Mouse (Mus musculus): ENCODE measurements around the gene Ugt1a1. TPM values are rescaled to one million over a fixed set of nuclear protein-coding genes. Genes with fewer than 3 reads are reported as not detected.

Ugt1a1 gene
- polyA plus RNA-seq, 2 experiments: 2.3 to 5.8 TPM

DNA sequence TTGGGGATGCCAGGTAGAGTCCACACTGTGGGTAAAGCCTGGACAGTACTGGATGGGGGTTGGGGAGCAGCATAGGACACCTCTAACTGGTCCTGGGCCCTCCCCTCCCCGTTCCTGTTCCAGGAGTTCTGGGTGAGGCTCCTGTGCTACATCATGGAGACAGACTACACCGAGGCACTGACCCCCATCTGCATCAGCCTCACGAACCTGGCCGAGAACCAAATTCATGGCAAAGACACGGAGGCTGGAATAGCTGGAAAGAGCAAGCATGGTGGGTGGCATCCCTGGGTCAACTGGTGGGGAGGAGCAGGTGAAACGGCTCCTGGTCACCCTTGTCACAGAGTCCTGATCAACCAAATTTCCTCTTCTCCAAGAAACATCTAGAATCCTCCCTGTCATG, 27.0 kb downstream of the Ugt1a1 start:
- no peak overlapping the region for H3K4me2 ChIP-seq (replicated peaks; ENCODE audit: low read depth, low read length, severe bottlenecking)
- peaks cover 94% of the 10 kb centered on the region for H3K9me3 ChIP-seq (ENCODE audit: control insufficient read depth, low read length)
- DNase-seq (ENCODE audit: low spot score) (no peak), ATAC-seq (ENCODE audit: low FRiP score, low read depth) (no peak)
- H3K4me3 ChIP-seq (replicated peaks; ENCODE audit: low read length): no peak overlapping the region
- H3K4me1 ChIP-seq (ENCODE audit: control insufficient read depth, insufficient read depth, low read length): no peaks in the 10 kb centered on the region
- H3K36me3 ChIP-seq (ENCODE audit: control insufficient read depth, insufficient read depth, low read length): no peaks in the 10 kb centered on the region
- 77% methylated on average over 6 of the region's 6 CpGs for WGBS
- H3K27ac ChIP-seq (replicated peaks; ENCODE audit: low read depth, low read length): no peak overlapping the region
- no peak for TF ChIP-seq POLR2A (IDR thresholded peaks at IDR 0.05; ENCODE audit: borderline replicate concordance, extremely low read depth, insufficient read depth, insufficient read length)
- H3K9ac ChIP-seq (ENCODE audit: low read depth, low read length, severe bottlenecking): no peak overlapping the region
- no peaks in the 10 kb centered on the region for H3K27me3 ChIP-seq (ENCODE audit: control insufficient read depth, insufficient read depth, low read length)

DNA sequence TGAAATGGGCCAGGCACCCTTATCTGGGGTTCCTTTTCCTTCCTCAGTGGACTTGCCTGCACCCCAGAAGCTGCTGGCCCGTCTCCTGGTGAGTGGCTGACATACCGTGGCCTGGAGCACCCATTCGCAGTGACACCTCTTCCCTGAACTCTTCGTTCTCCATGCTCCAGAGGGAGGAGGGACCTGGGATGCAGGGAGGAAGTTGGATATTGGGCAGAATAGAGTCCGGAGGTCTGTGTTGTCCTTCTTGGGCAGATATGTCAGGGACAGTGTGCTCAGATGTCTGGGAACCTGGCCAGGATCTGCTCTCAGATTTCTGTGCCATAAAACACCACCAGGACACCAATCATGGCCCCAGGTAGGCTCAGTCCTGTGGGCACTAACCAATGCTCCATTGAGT, 28.3 kb downstream of the Ugt1a1 start:
- no peak for DNase-seq (ENCODE audit: low spot score)
- no peak for ATAC-seq (ENCODE audit: low FRiP score, low read depth)
- TF ChIP-seq POLR2A (IDR thresholded peaks at IDR 0.05; ENCODE audit: borderline replicate concordance, extremely low read depth, insufficient read depth, insufficient read length): no peak
- Histone ChIP-seq H3K27ac (replicated peaks; ENCODE audit: low read depth, low read length) (no peak overlapping the region), H3K4me3 (replicated peaks; ENCODE audit: low read length) (no peak overlapping the region), H3K36me3 (ENCODE audit: control insufficient read depth, insufficient read depth, low read length) (no peaks in the 10 kb centered on the region), H3K4me2 (replicated peaks; ENCODE audit: low read depth, low read length, severe bottlenecking) (no peak overlapping the region), H3K4me1 (ENCODE audit: control insufficient read depth, insufficient read depth, low read length) (no peaks in the 10 kb centered on the region), H3K27me3 (ENCODE audit: control insufficient read depth, insufficient read depth, low read length) (no peaks in the 10 kb centered on the region), H3K9me3 (ENCODE audit: control insufficient read depth, low read length) (peaks cover 93% of the 10 kb centered on the region), H3K9ac (ENCODE audit: low read depth, low read length, severe bottlenecking) (no peak overlapping the region)
- 70% methylated on average over 5 of the region's 5 CpGs for WGBS

DNA sequence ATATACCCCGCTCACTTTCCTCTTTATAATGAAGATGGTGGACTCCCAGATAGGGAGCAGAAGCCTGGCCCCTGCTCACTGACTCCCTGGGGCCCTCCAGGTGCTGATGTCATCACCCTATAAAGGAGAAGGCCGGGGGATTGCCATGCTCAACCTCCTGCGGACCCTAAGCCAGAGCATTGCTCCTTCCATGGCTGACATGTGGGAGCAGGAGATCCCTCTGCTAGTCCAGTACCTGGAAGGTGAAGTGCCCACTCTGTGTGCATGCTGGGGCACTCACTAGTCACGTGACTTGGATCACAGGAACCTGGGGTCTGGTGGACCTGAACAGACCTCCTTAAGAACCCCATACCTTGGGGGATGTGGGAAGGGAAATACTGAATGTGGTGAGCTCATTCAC, 28.8 kb downstream of the Ugt1a1 start:
- WGBS: 75% methylated on average over 4 of the region's 4 CpGs
- DNase-seq (ENCODE audit: low spot score): no peak
- ATAC-seq (ENCODE audit: low FRiP score, low read depth): no peak

DNA sequence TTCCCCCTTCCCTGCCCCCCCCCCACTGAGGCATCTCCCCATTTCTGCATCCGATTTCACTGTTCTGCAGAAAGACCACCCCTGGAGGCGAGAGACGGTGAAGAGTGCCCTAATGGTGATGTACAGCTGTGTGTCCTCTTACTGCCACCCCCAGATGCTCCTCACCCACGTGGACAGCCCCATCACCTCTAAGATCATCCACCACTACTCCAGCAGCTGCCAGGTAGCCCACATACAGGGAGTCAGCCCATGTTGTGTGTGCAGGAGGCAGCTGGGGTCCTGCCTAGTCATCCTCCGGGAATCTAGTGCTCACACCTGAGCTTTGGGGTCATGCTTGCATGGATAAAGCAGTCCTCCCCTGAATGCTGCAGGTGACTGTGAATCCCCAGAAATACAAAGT, 32.1 kb downstream of the Ugt1a1 start:
- Histone ChIP-seq H3K9ac (ENCODE audit: low read depth, low read length, severe bottlenecking) (no peak overlapping the region), H3K36me3 (ENCODE audit: control insufficient read depth, insufficient read depth, low read length) (no peaks in the 10 kb centered on the region), H3K9me3 (ENCODE audit: control insufficient read depth, low read length) (peaks cover 94% of the 10 kb centered on the region), H3K4me1 (ENCODE audit: control insufficient read depth, insufficient read depth, low read length) (no peaks in the 10 kb centered on the region), H3K4me3 (replicated peaks; ENCODE audit: low read length) (no peak overlapping the region), H3K27me3 (ENCODE audit: control insufficient read depth, insufficient read depth, low read length) (no peaks in the 10 kb centered on the region), H3K27ac (replicated peaks; ENCODE audit: low read depth, low read length) (no peak overlapping the region), H3K4me2 (replicated peaks; ENCODE audit: low read depth, low read length, severe bottlenecking) (no peak overlapping the region)
- ATAC-seq (ENCODE audit: low FRiP score, low read depth) (no peak), DNase-seq (ENCODE audit: low spot score) (no peak)
- TF ChIP-seq POLR2A (IDR thresholded peaks at IDR 0.05; ENCODE audit: borderline replicate concordance, extremely low read depth, insufficient read depth, insufficient read length): no peak
- 60% methylated on average over 5 of the region's 5 CpGs for WGBS

More for the DNA sequence above, 28.8 kb downstream of the Ugt1a1 start:
- Histone ChIP-seq H3K27ac (replicated peaks; ENCODE audit: low read depth, low read length) (no peak overlapping the region), H3K4me1 (ENCODE audit: control insufficient read depth, insufficient read depth, low read length) (no peaks in the 10 kb centered on the region), H3K9me3 (ENCODE audit: control insufficient read depth, low read length) (peaks cover 93% of the 10 kb centered on the region), H3K4me3 (replicated peaks; ENCODE audit: low read length) (no peak overlapping the region), H3K27me3 (ENCODE audit: control insufficient read depth, insufficient read depth, low read length) (no peaks in the 10 kb centered on the region), H3K36me3 (ENCODE audit: control insufficient read depth, insufficient read depth, low read length) (no peaks in the 10 kb centered on the region), H3K4me2 (replicated peaks; ENCODE audit: low read depth, low read length, severe bottlenecking) (no peak overlapping the region), H3K9ac (ENCODE audit: low read depth, low read length, severe bottlenecking) (no peak overlapping the region)
- no peak for TF ChIP-seq POLR2A (IDR thresholded peaks at IDR 0.05; ENCODE audit: borderline replicate concordance, extremely low read depth, insufficient read depth, insufficient read length)

DNA sequence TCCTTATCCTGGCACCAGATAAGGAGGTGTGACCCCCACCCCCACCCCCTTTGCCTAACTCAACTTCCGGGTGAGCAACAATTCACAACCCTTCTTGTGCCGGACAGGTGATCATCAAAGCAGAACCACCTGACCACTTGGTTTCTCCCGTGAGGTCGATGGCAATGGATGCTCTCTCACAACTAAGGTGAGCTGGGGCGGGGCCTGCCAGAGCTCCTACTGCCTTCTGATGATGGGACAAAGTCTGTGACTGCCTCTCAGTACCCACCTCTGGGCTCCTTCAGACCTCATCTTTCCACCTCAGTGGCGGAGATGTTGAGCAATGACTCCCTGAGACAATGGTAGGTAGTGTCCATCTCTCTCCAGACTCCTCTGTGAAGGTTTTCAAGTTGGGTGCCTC, 34.1 kb downstream of the Ugt1a1 start:
- Histone ChIP-seq H3K27ac (replicated peaks; ENCODE audit: low read depth, low read length) (no peak overlapping the region), H3K36me3 (ENCODE audit: control insufficient read depth, insufficient read depth, low read length) (no peaks in the 10 kb centered on the region), H3K4me2 (replicated peaks; ENCODE audit: low read depth, low read length, severe bottlenecking) (no peak overlapping the region), H3K9ac (ENCODE audit: low read depth, low read length, severe bottlenecking) (no peak overlapping the region), H3K4me1 (ENCODE audit: control insufficient read depth, insufficient read depth, low read length) (no peaks in the 10 kb centered on the region), H3K9me3 (ENCODE audit: control insufficient read depth, low read length) (peaks cover 94% of the 10 kb centered on the region), H3K4me3 (replicated peaks; ENCODE audit: low read length) (no peak overlapping the region), H3K27me3 (ENCODE audit: control insufficient read depth, insufficient read depth, low read length) (no peaks in the 10 kb centered on the region)
- 75% methylated on average over 6 of the region's 6 CpGs for WGBS
- ATAC-seq (ENCODE audit: low FRiP score, low read depth): no peak
- no peak for TF ChIP-seq POLR2A (IDR thresholded peaks at IDR 0.05; ENCODE audit: borderline replicate concordance, extremely low read depth, insufficient read depth, insufficient read length)
- no peak for DNase-seq (ENCODE audit: low spot score)

DNA sequence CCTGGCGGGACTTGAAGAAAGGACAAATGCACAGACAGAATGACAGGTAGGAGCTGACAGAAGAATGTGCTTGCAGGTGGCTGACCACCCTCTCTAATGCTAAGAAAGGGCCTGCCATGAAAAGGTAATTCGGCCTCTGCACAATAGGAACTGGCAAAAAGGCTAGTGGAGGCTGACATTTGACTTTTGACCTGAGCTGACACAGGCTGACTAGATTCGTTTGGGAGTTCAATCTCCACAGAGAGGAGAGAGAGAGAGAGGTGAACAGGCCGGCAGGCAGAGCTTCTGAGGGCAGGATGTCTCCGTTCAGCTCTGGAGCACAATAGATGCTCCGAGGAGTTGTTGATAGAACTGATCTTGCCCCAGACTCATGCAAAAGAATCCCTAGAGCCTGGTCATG, 34.6 kb downstream of the Ugt1a1 start:
- Histone ChIP-seq H3K36me3 (ENCODE audit: control insufficient read depth, insufficient read depth, low read length) (no peaks in the 10 kb centered on the region), H3K9ac (ENCODE audit: low read depth, low read length, severe bottlenecking) (no peak overlapping the region), H3K4me1 (ENCODE audit: control insufficient read depth, insufficient read depth, low read length) (no peaks in the 10 kb centered on the region), H3K4me3 (replicated peaks; ENCODE audit: low read length) (no peak overlapping the region), H3K9me3 (ENCODE audit: control insufficient read depth, low read length) (peaks cover 92% of the 10 kb centered on the region), H3K27ac (replicated peaks; ENCODE audit: low read depth, low read length) (no peak overlapping the region), H3K4me2 (replicated peaks; ENCODE audit: low read depth, low read length, severe bottlenecking) (no peak overlapping the region), H3K27me3 (ENCODE audit: control insufficient read depth, insufficient read depth, low read length) (no peaks in the 10 kb centered on the region)
- ATAC-seq (ENCODE audit: low FRiP score, low read depth): no peak
- DNase-seq (ENCODE audit: low spot score): no peak
- WGBS: 47% methylated on average over 6 of the region's 6 CpGs
- TF ChIP-seq POLR2A (IDR thresholded peaks at IDR 0.05; ENCODE audit: borderline replicate concordance, extremely low read depth, insufficient read depth, insufficient read length): no peak
